Mouse (Mus musculus) retina, postnatal 1 day (tissue): ENCODE data around the gene Jak2.
A peak's percentile ranks its signal among the peaks of the same experiment; 100 is the strongest.

ENCODE experiments used
- DNase-seq: peaks from one replicate; pipeline ENCODE4 v3.0.0-alpha.2; 2012

Jak2 gene

GRCm38 (mm10) chr19:29308832-29309231 lies 57.2 kb downstream of the Jak2 start:
- no peak for DNase-seq

DNA sequence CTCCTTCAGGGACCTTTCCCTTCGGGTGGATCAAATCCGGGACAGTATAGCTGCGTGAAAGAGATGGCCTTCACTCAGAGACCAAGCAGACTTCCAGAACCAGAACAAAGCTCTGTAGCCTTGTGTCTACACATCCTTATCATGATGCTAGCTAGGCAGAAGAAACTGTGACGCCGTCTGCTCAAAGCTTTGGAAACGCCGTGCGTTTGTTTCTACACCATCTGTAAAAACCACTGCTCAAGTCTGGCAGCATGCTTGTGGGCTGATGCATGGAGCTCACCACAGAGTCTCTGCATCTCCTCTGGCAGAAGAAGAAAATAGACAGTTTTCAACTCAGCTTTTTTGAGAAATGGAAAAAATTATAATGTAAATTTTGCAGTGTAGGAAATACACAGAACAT lies 60.2 kb downstream of the Jak2 start:
- DNase-seq: no peak

- DNase-seq: no peak
Measured at GRCm38 (mm10) chr19:29312661-29313060, 61.0 kb downstream of the Jak2 start.

- DNase-seq: no peak
Measured at GRCm38 (mm10) chr19:29323416-29324049, 71.9 kb downstream of the Jak2 start.

DNA sequence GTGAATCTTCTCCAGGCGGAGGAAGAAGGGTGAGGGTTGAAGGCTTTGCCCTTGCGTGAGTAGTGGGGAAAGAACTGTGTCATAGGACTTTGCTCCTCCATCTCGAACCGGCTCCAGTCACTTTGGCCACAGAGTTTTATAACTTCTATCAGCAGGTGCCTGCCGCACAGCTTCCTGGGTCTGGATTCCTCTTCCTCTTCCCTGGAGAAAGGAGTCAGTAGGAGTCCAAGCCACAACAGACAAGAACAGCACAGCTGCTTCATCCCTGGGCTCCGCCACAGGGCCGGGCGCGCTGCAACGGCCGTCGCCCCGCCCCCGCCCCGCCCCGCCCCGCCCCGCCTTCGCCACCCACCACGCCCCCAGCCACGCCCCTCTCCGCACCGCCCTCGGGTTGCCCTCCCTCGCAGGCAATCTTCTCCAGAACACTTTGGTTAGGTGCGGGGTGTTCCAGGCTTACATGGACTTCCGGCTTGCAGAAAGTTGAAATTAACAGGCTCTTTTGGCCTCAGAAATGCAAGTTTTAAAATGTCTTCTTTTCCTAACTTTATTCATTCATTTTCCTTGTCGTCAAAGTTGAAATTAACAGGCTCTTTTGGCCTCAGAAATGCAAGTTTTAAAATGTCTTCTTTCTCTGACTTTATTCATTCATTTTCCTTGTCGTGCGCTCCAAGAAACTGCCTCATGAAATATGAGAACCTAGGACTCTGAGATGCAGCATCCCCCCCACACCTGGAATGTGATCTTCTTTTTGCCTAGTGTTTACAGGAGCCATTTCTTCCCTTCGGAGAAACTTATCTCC lies 73.6 kb downstream of the Jak2 start, which contains the start of gene Insl6:
Insl6 (minus strand) TSS at position 304 of the 799 bp plus-strand sequence.
- peak; percentile 73 for DNase-seq

DNA sequence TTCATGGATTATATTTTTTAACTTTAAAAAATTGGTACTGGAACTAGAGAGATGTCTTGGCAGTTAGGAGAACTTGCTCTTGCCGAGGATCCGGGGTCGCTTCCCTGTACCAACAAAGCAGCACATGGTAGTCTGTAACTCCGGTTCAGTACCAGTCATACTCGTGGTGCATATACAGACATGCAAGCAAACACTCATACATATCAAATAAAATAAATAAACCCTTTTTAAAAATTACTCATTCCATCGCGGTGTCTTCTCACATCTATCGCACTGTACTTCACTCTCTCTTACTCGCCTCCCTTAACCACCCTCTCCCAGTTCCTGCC lies 74.2 kb downstream of the Jak2 start:
- DNase-seq: no peak

DNA sequence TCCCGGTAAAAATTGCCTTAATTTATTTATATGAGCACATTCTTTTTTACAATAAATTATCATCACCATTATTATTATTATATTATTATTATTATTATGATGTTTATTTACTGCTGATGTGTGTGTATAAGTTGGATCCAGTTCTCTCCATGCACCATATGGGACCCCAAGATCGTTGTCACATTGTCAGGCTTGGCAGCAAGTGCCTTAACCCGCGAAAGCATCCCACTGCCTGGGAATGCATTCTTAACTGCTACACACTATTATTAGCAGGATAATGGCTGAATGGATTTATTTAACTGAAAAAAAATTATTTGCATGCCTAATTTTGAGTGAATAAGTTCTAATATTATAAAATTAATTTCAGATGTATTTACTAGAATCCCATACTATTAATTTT lies 74.8 kb downstream of the Jak2 start:
- DNase-seq: no peak

GRCm38 (mm10) chr19:29326822-29327552 lies 75.4 kb downstream of the Jak2 start:
- no peak for DNase-seq

DNA sequence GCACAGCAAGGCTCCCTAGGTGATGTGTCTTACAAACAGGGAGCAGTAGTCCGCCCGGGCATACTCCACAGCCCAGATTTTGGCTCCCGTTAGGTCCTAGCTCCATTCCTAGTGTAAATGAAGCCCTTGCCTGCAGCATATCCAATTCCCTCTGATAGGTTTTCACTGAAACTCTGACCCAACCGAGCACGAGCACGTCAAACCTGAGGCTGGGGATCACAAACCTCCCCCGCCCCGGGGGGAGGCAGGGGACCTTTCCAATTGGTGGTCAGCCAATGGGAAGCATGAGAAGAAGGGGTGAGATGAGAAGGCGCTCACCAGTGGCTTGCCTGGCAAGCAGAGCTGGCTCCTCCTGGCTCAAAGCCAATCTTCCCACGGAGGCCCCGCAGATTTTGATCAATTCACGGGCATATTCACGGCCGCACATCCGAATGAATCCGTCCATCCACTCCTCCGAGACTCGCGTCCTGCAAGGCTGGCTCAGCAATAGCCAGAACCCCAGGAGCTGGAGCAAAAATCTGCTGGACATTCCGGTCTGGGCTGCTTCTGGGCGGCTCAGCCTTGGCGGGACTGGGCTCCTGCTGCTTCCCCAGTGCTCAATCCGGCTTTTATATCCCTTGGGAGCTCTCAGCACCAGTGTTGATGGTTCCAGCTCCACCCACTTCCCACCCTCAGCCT lies 82.6 kb downstream of the Jak2 start, which contains the start of gene Rln1:
Rln1 (minus strand) TSS at position 603 of the 678 bp plus-strand sequence.
- peak; percentile 77 for DNase-seq

DNA sequence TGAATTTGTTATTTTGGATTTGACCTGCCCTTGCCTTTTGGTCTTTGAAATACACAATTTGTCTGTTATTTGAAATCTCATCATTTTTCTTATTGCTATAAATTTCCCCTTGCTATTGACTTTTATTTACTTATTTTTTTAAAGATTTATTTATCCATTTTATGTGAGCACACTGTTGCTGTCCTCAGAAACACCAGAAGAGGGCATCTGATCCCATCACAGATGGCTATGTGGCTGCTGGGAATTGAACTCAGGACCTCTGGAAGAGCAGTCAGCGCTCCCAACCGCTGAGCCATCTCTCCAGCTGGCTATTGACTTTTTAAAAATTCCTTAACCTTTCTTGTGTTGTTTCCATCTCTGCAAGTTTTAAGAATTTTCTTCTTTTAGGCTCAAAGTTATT lies 85.0 kb downstream of the Jak2 start:
- no peak for DNase-seq

- DNase-seq: no peak
Measured at GRCm38 (mm10) chr19:29341029-29341428, 89.4 kb downstream of the Jak2 start.

- DNase-seq: no peak
Measured at GRCm38 (mm10) chr19:29342281-29342680, 90.7 kb downstream of the Jak2 start.

- DNase-seq: no peak
Measured at GRCm38 (mm10) chr19:29344868-29345267, 93.2 kb downstream of the Jak2 start.

GRCm38 (mm10) chr19:29345636-29346035 lies 94.0 kb downstream of the Jak2 start:
- no peak for DNase-seq

DNA sequence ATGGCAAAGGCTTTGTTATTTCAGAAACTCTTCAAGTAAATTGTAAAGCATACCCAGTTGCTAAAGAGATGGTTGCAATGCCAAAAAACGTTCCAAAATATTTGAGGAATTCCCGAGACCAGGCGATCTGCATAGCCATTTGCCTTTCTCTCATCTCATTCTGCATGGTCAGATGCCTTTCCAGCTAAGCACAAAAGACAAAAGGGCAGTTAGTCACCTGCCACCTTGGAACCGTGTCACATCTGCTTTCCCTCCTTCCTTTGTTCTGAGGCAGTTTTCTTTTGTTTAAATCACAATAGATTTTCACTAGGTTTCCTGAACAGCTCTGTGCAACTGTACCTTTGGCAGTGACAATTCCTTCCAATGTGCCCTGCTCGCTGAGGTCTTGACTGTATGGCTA lies 99.4 kb downstream of the Jak2 start:
- DNase-seq: no peak

GRCm38 (mm10) chr19:29354895-29355877 lies 103.6 kb downstream of the Jak2 start:
- DNase-seq: peak; percentile 87

DNA sequence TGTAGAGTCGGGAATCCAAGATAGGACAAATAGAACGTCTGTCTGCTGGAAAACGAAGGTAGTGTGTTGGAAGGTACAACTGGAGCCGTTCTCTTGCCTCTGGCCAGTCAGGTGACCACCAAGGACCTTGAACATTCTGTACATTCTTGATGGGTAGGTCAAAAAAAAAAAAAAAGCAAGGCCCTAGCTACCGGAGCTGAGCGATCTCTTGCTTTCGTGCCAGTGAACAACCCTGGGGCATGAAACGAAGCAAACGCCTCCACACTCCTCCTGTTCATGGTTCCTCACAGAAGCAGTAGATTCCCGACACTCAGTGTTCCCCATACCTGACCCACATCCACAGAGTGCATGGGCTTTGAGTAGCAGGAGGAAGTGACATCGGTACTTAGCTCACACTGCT lies 104.7 kb downstream of the Jak2 start:
- DNase-seq: no peak

DNA sequence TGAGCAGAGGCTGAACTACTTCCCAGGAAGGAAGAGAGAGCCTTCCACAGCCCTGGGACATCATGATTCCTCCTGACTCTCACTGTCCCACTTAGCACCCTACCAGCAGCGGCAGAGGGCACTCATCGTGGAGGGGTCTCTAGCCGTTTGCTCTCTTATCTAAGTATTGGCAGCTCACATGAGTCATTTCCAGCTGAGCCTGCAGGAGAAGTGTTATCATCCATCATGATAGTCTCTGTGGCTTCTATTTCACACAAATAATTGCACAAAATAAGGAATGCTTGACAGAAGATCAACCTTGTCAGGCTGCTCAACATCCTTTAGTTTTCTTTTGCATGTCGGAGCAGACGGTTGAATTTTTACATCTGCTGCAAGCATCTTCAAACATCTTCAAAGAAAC lies 108.6 kb downstream of the Jak2 start:
- no peak for DNase-seq

- DNase-seq: peak; percentile 96
Measured at GRCm38 (mm10) chr19:29361468-29362130, 110.0 kb downstream of the Jak2 start.

DNA sequence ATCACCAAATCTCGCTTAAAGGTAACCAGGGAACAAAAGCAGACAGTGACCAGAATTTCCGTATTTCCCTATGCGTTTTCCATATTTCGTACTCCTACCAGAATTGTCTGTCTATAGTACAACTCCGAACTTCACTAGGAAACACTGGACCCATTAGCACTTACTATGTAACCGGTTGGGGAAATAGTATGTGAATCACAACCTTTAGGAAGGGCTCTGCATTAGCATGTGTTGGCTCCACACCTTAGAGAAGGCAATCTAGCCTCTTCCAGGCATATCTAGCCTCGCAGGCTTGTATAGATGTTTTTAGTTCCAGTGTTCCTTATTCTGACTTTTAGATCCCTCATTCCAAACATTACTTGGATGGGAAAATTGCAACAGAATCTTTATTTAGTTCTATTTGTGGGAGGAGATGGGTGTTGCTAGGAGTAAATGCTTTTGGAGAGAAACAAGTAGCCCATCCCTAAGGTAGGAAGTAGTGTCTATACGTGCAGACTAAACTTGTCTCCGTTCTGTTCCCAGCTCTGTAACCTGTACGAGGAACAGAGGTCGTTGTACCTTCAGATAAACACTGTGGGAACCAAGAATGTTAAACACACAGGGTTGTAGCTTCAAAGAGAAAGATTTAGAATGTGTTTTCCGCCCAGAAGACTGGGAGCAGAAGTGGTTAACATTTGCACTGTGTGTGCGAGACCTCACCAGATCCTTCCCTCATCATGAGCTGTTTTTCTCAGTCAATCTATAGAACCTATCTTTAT lies 110.7 kb downstream of the Jak2 start:
- DNase-seq: no peak
